Mouse (Mus musculus) limb, embryonic 11.5 days (tissue): ENCODE data around the gene Pomp. TPM values are rescaled to one million over a fixed set of nuclear protein-coding genes. Genes with fewer than 3 reads are reported as not detected.

Source experiments
- ATAC-seq: fragments of 200-750 bp; cut with Nextera tagmentation; 2 replicates; pipeline ENCODE4 v1.8.0; 2017; ENCODE audit warnings: low read depth; ENCODE audit not compliant: insufficient number of reproducible peaks, low FRiP score, low TSS enrichment
- DNase-seq: peaks from one replicate; pipeline ENCODE4 v3.0.0-alpha.2; 2015; ENCODE audit warnings: low spot score
- H3K27ac ChIP-seq: fragments of 300-500 bp; sonication (generic); replicated peaks from 2 replicates; pipeline ENCODE4 v1.5.1; 2014; ENCODE audit warnings: low read depth, mild to moderate bottlenecking, low read length
- H3K27me3 ChIP-seq: fragments of 300-500 bp; sonication (generic); 2 replicates; pipeline ENCODE4 v1.6.1; 2014; ENCODE audit warnings: mild to moderate bottlenecking, low read length, mixed read lengths; ENCODE audit not compliant: control insufficient read depth, insufficient read depth
- H3K36me3 ChIP-seq: fragments of 300-500 bp; sonication (generic); 2 replicates; pipeline ENCODE4 v1.6.1; 2014; ENCODE audit warnings: mild to moderate bottlenecking, low read length, moderate library complexity, mixed read lengths; ENCODE audit not compliant: control insufficient read depth, insufficient read depth
- H3K4me1 ChIP-seq: fragments of 300-500 bp; sonication (generic); 2 replicates; pipeline ENCODE4 v1.6.1; 2014; ENCODE audit warnings: low read length, mixed read lengths; ENCODE audit not compliant: control insufficient read depth, insufficient read depth
- H3K4me2 ChIP-seq: fragments of 300-500 bp; sonication (generic); 2 replicates; pipeline ENCODE4 v1.6.1; 2014; ENCODE audit warnings: low read depth, mild to moderate bottlenecking, moderate library complexity; ENCODE audit not compliant: severe bottlenecking
- H3K4me3 ChIP-seq: fragments of 300-500 bp; sonication (generic); 2 replicates; pipeline ENCODE4 v1.5.1; 2014; ENCODE audit warnings: low read depth, low read length
- H3K9ac ChIP-seq: fragments of 300-500 bp; sonication (generic); 2 replicates; pipeline ENCODE4 v1.6.1; 2014; ENCODE audit warnings: mild to moderate bottlenecking, low read length
- H3K9me3 ChIP-seq: fragments of 300-500 bp; sonication (generic); 2 replicates; pipeline ENCODE4 v1.6.1; 2016; ENCODE audit warnings: low read length; ENCODE audit not compliant: control insufficient read depth
- WGBS: fragments of 180-500 bp; shearing (Covaris S2); extraction: QIAGEN DNeasy Blood & Tissue Kit; methylation state at CpG from one replicate; pipeline ENCODE4 v1.1.7; 2014; 5-methylcytosine and 5-hydroxymethylcytosine counted together
- polyA plus RNA-seq: library from polyadenylated mRNA; unstranded; fragments of >200 nt; fragmentation: Nextera tagmentation; extraction: Ambion mirVana; gene quantifications from 2 replicates; pipeline ENCODE4 v1.2.1, GENCODE M21; 2014

Pomp gene
- 500 and 518 TPM in 2 replicates for polyA plus RNA-seq

DNA sequence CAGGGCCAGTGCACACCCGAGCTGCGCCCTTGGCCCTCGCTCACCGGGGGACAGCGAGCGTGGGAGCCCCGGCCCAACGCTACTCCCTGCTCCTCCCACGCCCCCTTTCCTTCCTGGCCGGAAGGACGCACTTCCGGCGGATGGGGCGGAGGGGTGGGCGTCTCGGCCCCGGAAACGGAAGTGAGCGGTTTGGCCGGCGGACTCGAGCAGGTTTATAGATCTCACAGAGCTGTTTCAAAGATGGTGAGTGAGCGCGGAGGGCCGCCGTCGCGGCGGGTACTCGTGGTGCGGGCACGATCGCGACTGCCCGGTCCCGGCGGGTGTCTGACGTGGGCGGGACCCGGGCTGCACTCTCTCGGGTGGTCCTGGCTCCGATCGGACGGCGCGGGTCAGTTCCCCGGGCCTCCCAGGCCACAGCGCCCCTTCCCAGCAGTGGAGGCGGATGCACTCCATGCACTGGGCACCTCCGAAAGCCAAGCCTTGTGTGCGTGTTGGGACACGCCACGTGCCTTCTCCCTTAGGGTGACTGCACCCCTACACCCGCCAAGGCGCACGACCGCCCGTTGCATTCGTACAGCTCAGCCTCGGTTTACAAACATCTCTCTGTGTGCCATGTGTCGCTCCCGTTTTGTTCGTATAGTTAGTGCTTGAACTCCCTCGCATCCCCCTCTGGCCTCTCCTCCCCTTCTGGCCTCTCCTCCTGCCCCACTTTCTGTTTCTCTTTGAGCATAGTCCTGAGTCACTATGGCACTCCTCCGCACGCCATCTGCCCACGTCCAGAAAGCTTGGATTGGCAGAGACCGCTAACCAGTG is at the start of gene Pomp:
Gene Pomp (plus strand): TSS at position 13 of the 813 bp plus-strand sequence.
- no peaks in the 10 kb centered on the region for H3K27me3 ChIP-seq
- H3K36me3 ChIP-seq, result peaks cover 13% of the 10 kb centered on the region
- under 1% methylated on average over 68 of the region's 68 CpGs for WGBS
- peak within 1 kb of the TSS; percentile 91 for H3K9ac ChIP-seq
- H3K4me1 ChIP-seq, result peaks cover 4% of the 10 kb centered on the region
- peak; percentile 93 for DNase-seq
- peak within 1 kb of the TSS; percentile 54 for H3K27ac ChIP-seq
- no peaks in the 10 kb centered on the region for H3K9me3 ChIP-seq
- H3K4me2 ChIP-seq, result peak within 1 kb of the TSS; percentile 83
- peak within 1 kb of the TSS; percentile 91 for H3K4me3 ChIP-seq
- peak; percentile 94 for ATAC-seq

DNA sequence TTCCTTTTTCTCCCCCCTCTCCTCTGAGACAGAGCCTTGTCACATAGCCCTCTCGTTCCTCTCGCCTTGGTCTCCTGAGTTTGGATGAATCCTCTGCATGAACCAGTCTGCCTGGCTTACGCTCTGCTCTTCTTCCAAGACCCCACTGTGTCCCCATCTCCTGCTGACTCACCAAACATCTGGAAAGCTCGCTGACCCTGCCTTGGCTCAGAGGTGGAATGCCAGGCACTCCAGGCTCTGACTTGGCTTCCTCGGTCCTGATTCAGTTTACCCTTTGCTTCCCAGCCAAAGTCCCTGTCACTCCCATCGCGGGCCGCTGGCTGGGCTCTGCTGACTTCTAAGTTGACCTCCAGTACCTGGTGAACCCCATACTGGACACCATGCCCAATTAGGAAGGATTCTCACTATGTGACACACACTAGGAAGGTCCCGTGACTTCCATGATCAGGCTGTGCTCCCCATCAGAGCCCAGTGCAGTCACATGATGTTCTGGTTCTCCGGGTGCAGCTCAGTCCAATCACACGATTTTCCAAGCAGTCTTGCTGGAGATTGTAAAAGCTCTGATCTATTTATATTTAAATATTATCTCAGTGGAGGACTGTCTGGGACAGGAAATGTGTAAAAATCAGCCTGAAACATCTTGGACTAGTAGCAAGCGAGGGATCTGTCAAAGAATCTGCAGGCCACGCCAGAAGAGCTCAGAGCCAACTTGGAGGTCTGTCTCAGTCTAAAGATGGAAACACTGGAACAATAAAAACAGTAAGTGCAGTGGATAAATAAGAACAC is 47.8 kb upstream of the Pomp start:
- WGBS, result 88% methylated on average over 13 of the region's 13 CpGs
- Histone ChIP-seq H3K4me3 (no peak overlapping the region), H3K27ac (no peak overlapping the region), H3K4me2 (no peak overlapping the region), H3K36me3 (no peaks in the 10 kb centered on the region), H3K4me1 (no peaks in the 10 kb centered on the region), H3K27me3 (no peaks in the 10 kb centered on the region), H3K9me3 (no peaks in the 10 kb centered on the region), H3K9ac (no peak overlapping the region)
- no peak for DNase-seq
- no peak for ATAC-seq

DNA sequence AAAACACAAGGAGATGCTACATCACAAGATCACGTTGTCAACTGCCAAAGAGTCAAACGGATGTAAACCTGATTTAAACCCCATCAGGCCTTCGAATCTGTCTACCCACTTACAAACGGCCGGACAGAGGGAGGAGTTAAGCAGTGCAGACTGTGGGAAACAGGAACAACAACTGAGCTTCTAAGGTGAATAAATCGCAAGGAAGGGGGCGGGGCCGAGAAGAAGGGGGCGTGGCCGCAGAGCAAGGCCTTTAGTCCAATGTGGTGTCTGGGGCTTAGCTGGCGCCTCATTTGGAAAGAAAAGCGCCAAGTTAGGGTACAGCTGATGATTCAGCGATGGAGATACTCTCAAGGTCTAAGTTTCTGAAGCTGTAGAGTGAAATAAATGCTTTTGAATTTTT is 45.3 kb upstream of the Pomp start:
- no peaks in the 10 kb centered on the region for H3K4me1 ChIP-seq
- ATAC-seq (no peak), DNase-seq (no peak)
- H3K9me3 ChIP-seq, result peaks cover 2% of the 10 kb centered on the region; the same call in 1 of the 2 replicates
- H3K4me2 ChIP-seq, result no peak overlapping the region
- H3K9ac ChIP-seq, result no peak overlapping the region
- H3K27ac ChIP-seq, result no peak overlapping the region
- no peaks in the 10 kb centered on the region for H3K27me3 ChIP-seq
- H3K36me3 ChIP-seq, result no peaks in the 10 kb centered on the region
- WGBS, result 70% methylated on average over 13 of the region's 13 CpGs
- no peak overlapping the region for H3K4me3 ChIP-seq

DNA sequence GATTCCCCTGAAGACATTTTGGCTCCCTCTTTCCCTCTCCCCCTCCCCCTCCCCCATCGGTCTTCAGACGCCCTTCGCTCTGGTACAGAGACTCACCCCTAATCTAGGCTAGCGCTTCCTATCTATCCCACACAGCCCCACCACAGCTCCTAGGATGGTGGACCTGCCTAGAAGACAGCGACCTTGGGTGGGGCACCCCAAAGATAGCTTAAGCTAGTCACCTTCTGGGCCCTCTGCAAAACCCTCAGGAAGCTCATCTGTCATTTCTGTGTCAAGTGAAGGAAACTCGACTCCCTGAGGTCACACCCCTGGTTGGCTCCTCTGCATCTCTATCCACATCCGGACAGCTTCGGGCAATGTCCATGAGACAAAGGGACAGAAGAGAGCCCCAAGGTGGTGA is 44.7 kb upstream of the Pomp start:
- Histone ChIP-seq H3K27ac (no peak overlapping the region), H3K27me3 (no peaks in the 10 kb centered on the region), H3K9me3 (peaks cover 2% of the 10 kb centered on the region; the same call in 1 of the 2 replicates), H3K9ac (no peak overlapping the region), H3K4me2 (no peak overlapping the region), H3K4me1 (no peaks in the 10 kb centered on the region), H3K4me3 (no peak overlapping the region), H3K36me3 (no peaks in the 10 kb centered on the region)
- 84% methylated on average over 8 of the region's 8 CpGs for WGBS
- ATAC-seq (no peak; the same call in 1 of the 2 replicates), DNase-seq (no peak)

DNA sequence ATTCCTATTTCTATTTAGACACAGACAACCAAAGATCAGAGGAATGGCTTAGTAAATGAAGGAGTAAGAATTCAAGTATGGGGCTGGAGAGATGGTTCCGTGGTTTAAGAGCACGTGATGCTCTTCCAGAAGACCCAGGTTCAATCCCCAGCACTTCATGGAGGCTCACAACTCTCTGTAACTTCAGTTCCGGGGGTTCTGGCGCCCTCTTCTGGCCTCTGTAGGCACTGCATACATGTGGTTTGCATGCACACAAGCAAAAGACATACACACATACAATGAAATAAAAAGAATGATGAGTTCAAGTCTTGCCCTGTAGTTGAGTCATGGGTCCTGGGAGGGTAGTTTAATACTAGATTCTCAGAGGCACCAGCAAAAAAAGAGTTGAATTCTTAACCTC is 43.8 kb upstream of the Pomp start:
- Histone ChIP-seq H3K36me3 (no peaks in the 10 kb centered on the region), H3K9ac (no peak overlapping the region), H3K4me2 (no peak overlapping the region), H3K4me1 (no peaks in the 10 kb centered on the region), H3K27me3 (no peaks in the 10 kb centered on the region), H3K27ac (no peak overlapping the region), H3K4me3 (no peak overlapping the region), H3K9me3 (peaks cover 2% of the 10 kb centered on the region; the same call in 1 of the 2 replicates)
- no peak for DNase-seq
- 70% methylated on average over 4 of the region's 4 CpGs for WGBS
- ATAC-seq, result no peak

DNA sequence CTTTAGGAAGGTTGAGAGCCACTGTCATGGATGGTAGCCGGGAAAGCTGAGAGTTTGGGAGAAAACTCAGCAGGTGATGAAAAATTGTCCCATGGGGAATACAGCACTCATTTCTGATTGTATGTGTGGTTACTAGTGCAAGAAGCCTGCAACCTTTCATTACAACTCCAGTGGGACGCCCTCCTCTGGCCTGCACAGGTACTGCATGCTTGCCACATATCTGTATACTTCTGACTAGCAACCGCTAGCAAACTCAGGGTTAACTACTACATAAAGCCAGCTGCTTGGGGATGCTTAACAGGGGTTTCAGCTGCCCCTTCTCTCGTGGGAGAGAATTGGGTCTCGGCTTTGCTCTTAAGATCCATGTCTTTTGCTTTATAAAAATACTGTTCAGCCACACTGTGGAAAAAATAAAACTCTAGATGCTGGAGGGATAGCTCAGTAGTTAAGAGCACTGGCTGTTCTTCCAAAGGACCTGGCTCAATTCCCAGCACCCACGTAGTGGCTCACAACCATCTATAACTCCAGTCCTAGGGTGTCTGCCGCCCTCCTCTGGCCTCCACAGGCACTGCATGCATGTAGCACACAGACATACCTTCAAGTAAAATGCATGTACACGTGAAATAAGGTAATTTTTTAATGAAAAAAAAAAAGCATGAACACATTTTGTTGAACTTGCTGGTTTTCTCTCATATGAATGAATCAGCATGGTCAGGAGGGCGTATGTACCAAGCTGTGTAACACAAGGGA is 42.3 kb upstream of the Pomp start:
- Histone ChIP-seq H3K4me3 (no peak overlapping the region), H3K9me3 (peaks cover 2% of the 10 kb centered on the region; the same call in 1 of the 2 replicates), H3K4me2 (no peak overlapping the region), H3K27me3 (no peaks in the 10 kb centered on the region), H3K27ac (no peak overlapping the region), H3K9ac (no peak overlapping the region), H3K36me3 (no peaks in the 10 kb centered on the region), H3K4me1 (no peaks in the 10 kb centered on the region)
- 89% methylated on average over 9 of the region's 9 CpGs for WGBS
- DNase-seq (no peak), ATAC-seq (no peak)

DNA sequence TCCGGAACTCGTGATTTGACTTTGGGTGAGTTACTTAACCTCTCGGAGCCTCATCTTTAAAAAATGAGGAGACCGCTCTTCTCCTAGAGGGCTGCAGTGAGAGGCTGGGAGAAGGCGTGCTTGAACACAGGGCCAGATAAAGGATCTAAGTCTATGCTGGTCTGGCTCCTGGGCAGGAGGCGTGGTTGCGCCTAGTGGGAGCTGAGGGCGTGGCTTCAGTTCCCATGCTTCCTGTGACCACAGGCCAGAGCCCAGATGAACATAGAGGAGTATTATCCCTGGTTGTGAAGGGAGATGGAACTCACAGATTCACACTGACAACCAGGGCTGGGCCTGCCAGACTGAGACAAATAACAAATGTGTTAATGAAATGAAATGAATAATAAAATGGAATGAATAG is 41.4 kb upstream of the Pomp start:
- WGBS, result 92% methylated on average over 8 of the region's 8 CpGs
- no peaks in the 10 kb centered on the region for H3K27me3 ChIP-seq
- H3K9ac ChIP-seq, result no peak overlapping the region
- H3K4me1 ChIP-seq, result no peaks in the 10 kb centered on the region
- no peak for ATAC-seq
- no peak for DNase-seq
- no peak overlapping the region for H3K4me3 ChIP-seq
- peaks cover 2% of the 10 kb centered on the region; the same call in 1 of the 2 replicates for H3K9me3 ChIP-seq
- H3K36me3 ChIP-seq, result no peaks in the 10 kb centered on the region
- H3K4me2 ChIP-seq, result no peak overlapping the region
- no peak overlapping the region for H3K27ac ChIP-seq

DNA sequence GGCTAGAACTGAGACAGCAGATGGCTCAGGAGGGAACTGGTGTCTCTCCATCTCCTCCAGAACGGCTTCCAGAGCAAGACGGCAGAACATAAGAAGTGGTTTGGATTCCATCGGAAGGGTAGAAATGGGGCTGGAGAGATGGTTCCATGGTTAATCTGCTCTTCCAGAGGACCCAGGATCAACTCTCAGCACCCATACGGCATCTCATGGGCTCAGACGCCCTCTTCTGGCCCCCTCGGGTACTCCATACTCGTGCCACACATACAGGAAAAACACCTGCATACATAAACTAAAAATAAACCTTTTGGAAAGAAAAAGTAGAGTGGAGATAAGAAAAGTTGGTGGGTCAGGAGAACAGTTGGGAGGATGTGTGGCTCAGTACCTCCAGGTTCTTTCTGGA is 40.4 kb upstream of the Pomp start:
- WGBS, result 87% methylated on average over 7 of the region's 7 CpGs
- no peak overlapping the region for H3K9ac ChIP-seq
- H3K27ac ChIP-seq, result no peak overlapping the region
- no peaks in the 10 kb centered on the region for H3K27me3 ChIP-seq
- H3K9me3 ChIP-seq, result peaks cover 2% of the 10 kb centered on the region; the same call in 1 of the 2 replicates
- H3K36me3 ChIP-seq, result no peaks in the 10 kb centered on the region
- no peak overlapping the region for H3K4me3 ChIP-seq
- ATAC-seq, result no peak
- no peak overlapping the region for H3K4me2 ChIP-seq
- no peak for DNase-seq
- no peaks in the 10 kb centered on the region for H3K4me1 ChIP-seq
